Mouse (Mus musculus): Measurements from ENCODE around the gene Ptprt.
A peak's percentile ranks its signal among the peaks of the same experiment; 100 is the strongest.

Gene Ptprt

DNA sequence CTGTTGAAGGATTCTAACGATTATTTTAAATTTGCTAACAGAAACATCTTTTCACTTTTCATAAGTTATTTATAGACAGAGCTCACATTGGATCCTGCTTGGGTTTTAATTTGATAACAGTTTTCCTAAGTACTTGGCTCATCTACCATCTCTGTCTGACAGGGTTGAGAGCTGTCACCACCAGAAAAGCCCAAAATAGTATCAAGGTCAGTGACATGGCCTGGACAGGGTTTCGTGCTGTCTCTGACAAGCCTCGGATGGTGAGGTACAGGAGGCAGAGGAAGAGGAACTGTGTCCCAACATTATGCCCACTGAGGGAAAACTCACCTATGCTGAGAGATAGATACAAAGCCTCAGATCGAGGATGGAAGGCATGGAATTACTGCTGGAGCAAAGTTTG lies 79.3 kb downstream of the Ptprt start:
- no peak for DNase-seq

DNA sequence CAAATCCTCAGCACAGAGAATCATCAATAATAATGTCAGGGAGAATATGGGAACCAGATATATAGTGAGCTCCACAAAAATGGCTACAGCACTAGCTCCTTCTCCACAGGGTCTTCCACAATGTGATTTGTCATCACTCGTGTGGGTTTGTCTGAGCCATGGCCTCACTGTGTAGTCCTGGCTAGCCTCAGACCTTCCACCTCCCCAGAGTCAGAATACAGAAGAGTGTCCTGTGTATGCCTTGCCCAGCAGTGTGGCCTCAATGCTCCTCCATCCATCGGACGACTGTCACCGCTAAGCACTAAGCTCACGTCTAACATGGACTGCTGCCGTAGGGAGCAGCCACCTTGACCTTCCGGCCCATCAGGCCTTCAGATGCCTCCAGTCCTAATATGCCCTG lies 83.1 kb downstream of the Ptprt start:
- DNase-seq = no peak

DNA sequence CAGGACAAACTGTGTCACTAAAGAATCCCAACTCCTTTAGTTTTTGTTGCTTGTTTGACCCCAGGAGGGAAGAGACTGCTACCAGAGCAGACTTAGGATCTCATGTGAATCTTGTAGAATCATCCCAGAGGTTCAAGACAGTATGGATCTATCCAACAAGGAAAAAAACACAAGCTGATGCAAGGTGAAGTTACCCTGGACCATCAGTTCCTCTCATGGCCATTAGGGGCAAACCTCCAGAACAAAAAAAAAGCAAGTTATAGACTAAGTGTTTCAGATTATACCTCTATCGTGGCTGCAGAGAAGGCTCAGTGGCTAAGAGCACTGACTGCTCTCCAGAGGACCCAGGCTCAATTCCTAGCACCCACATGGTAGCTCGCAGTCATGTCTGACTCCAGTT lies 88.1 kb downstream of the Ptprt start:
- DNase-seq = no peak

DNA sequence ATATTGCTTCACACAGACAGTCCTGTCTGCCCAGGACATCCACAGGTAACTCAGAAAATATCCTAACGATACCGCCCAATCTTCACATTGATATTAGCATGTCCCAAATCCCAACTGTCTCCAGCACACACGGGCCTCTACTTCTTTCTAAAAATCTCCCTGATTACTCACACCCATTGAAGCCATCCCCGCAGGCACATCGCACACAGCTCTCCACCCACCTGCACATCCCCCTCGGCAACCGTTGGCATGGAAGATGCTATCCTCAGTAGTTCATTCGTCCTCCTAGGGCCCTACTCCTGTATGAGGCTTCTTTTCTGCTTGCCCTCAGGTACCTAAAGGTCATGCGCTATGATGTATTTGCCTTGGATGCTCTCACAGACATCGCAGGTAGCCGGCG lies 89.9 kb downstream of the Ptprt start:
- DNase-seq = no peak

DNA sequence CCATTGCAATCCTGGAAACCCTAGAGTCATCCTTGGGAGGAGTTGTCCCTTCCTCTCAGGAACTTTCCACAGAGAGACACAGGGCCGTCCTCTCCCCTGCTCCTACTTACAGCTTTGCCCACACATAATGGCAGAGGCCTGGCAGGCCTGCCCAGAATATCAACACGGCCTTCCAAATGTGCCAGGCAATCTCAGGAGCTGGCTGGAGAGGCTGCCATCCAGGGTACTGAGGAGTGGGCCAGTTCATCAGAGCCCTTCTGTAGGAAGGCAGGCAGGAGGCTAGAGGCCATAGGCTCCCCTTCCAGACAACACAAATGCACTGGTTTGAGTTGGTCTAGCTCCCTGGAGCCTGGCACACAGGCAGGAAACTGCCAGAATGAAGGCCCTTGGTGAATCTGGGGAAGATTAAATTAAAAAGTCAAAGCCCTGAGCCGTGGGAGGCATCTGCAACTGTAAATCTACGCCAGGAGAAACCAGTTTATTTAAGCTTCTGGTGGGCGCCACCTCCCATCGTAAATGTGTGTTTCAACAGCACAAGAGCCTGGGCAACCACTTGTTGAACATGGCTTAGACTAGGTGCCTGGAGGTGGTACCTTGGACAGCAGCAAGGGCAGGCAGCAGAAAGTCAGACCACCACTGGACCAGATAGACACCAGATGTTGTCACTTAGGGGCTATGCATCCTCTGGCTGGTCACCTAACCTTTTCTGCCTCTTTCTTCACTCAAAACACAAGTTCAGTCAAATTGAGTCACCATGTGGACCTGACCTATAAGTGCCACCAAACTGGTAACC lies 92.4 kb downstream of the Ptprt start:
- DNase-seq = peak; percentile 42

DNA sequence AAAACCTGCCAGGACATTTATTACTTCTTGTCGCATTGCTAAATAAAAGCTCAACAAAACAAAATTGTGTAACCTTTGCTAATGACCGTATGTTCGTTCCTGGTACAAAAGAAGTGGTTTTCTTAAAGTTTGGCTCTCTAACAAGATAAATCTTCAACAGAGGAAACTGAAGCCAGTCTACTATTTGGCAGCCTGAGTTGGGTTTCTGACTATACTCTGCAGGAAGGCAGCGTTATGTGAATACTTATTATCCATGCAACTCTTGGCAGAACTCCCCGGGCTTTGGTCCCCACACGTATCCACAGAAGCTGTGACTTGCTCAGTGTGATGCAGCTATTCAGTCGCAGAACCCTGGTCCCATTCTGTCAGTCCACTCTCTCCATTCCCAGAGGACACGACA lies 112.6 kb downstream of the Ptprt start:
- no peak for DNase-seq

DNA sequence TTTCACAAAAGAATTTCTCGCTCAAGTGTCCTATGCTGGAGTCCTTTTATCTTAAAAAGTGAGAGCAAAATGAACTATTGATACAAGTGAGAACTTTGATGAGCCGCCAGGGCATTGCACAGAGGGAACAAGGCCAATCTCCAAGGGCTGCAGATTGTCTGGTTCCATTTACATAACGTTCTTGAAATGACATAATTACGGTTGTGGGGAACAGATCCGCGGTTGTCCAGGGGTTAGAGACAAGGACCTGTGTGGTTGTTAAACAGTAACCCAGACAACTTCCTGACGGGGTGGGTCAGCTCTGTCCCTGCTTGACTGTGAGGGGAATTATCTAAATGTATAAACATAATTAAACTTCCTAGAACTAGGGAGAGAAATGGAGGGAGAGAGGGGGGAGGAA lies 129.3 kb downstream of the Ptprt start:
- no peak for DNase-seq

DNA sequence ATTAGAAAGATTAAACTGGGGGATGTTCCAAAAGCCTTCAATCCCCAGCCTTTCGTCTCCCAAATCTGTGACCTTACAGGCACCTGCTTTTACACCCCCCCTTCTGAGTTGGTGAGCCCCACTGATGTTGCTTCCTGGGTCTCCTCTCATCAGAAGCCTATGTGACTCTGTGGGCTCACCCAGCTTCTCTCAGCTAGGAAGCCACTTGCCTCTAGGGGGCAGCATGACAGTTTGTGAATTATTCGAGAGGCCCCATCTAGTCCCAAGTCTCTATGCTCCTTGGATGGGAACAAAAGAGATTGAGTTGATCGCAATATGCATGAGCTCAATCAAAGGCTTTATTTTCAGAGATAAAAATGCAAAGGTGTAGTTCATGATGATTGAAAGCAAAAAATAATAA lies 132.0 kb downstream of the Ptprt start:
- peak; percentile 15 for DNase-seq

DNA sequence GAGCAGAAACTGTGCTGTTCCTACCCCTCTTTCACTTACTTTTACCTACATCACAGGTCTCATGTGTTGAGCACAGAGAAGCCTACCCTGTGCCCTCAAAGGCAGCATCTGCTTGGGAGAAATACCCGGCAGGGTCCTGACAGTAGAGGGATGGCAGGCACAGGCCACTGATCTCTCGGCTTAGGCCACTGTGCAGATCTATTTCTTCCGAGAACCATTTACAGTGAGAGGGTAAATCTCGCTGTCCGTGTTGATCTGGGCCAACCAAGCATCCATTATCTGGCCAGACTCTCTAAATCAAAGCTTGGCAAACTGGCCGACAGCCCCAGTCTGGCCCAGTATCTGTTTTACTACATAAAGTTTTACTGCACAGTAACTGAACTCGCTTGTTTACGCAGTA lies 145.0 kb downstream of the Ptprt start:
- DNase-seq = no peak

DNA sequence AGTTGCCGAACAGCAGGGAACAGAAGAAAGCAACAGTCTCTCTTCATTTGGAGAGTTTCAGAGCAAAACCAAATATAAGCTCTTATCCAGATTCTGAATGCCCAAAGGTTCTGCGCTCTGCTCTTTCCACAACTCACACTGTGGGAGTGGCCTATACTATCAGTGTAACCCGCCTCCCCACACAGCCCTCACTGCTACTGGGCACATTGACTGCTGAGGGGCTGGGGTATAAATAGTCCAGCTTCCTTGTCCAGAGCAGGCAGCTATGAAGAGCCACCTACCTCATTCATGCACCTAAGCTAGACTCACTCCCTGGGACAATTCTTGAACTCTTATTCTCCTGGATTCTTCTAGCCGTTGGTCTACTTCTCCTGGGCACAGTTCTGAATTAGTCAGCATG lies 147.9 kb downstream of the Ptprt start:
- DNase-seq = no peak

DNA sequence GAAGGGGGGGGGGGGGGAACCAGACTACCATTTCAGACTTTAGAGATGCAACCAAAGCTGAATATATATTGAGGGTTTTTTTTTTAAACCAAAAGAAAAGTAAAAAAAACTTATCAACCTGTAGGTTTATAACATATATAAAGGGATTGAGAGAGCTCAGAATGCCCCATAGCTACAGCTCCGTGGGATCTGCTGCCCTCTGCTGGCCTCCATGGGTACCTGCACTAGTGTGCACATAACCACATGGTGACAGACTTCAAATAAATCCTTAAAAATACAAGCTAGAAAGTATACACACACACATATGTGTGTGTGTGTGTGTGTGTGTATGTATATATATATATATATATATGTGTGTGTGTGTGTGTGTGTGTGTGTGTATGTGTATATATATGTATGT lies 148.9 kb downstream of the Ptprt start:
- DNase-seq = no peak

DNA sequence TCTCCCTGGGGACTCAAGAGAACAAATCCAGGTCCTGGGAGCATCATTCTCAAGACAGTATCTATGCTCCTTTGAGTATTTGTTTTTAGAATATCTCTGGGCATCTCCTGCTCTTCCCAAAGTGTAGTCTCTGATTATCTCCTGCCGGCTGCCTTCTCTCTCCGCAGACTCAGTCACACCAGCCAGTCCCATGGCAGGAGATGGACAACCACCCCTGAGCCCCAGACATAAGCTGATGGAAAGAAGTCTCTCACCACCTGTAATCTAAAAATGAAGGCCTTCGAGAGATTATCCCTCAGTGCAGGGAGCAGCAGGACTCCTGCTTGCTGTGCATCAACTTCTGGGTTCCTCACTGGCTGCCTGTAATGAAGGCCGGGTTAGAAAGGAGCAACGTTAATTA lies 151.9 kb downstream of the Ptprt start:
- no peak for DNase-seq

DNA sequence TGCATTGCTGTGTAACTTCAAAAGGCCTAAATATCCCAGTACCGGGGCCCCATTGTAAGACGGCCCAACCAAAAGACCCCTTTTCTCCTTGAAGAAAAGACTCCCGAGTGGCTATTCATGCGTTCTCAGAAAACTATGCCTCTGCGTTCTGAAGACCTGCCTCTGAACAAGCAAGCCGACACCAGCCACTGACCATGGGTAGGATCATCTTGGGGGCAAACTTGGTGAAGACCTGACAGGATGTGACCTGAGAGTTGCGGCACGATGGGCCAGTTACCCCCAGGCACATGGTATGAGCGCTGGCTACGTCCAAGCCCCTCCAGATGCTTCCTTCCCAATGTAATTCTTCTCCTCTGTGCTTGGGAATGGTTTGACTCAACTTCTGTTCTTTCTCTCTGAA lies 153.3 kb downstream of the Ptprt start:
- no peak for DNase-seq

DNA sequence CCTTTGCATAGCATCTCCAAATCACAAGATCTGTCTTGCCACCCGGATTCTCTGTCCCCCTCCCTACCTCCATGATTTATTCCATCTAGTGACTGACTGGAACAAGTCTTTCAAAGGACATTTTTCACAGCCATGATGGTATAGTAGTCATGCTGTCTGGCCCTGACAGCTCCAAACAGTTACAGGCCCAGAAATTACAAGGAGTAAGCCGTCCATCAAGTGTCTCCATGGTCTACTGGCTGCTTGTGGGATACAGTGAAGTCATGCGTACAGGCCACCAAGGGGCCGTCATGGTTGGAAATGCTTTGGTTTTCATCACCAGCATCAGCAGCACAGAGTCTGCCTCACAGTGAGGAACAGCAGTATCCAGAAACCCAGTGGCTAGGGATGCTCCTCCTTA lies 156.1 kb downstream of the Ptprt start:
- no peak for DNase-seq

DNA sequence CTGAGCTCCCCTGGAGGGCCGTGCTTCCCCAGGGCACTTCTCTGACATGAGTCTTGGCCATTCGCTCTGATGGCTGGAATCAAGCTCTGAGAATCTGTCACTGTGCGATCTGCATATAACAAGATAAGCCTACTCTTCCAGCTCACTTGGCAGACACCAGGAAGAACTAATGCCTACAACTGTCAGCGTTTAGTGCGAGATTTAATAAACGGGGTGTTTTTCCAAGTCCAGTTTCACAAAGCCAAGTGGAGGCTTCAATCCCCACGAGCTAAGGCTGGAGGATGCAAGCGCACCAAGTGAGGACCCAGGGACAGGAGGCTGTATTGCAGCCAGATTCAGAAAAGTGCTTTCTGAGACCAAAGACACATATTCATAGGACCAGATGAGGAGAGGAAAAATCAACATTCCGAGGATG lies 161.4 kb downstream of the Ptprt start:
- DNase-seq = no peak

DNA sequence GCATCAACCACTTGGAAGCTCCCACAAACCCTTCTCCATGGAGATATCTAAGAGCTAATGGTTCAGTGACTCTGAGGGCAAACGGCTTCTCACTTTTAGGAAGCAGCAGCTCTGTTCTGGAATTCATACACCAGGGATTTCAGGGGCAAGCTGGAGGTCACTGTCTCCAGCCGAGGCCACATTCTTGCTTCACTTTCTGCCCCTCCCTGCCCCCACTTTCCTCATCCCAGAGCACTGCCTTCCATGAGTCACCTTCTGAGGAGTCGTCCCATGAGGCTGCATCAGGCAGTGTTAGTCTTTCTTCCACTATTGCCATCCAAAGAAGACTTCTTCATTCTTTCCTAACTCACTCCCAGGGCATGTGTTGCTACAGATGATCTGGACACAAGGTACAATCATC lies 162.8 kb downstream of the Ptprt start:
- DNase-seq = no peak

DNA sequence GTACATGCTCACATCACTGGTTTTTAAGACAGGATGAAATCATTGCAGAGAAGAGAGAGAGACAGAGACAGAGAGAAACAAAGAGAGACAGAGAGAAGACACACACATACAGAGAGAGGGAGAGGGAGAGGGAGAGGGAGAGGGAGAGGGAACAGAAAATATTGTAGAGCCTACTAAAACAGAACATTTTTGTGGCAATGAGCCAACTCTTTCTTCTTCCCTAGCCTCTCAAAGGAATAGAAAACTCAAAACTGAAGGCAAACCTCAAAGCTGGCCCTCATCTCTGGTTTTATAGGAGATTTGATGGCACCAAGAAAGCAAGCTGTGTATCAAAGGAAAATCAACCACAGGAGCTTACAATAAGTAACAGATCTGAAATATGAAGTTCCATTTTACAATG lies 176.9 kb downstream of the Ptprt start:
- no peak for DNase-seq

DNA sequence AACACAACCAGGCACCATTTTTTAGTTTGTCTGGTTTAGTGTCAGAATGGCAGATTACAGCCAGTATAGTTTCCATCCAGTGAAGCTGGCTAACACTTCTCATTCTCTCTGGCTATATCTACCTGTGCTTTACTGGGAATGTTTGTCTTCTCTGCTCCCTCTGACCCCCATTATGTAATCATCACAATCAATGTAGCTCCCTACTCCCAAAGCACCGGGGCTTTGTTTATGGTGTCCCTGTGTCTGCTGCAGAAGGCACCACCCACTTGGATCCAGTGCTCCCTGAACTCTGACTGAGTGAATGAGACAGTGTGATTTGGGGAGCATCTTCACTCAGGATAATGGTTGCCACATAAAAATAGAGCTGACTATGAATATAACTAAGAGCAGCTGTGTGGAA lies 217.8 kb downstream of the Ptprt start:
- DNase-seq = no peak

DNA sequence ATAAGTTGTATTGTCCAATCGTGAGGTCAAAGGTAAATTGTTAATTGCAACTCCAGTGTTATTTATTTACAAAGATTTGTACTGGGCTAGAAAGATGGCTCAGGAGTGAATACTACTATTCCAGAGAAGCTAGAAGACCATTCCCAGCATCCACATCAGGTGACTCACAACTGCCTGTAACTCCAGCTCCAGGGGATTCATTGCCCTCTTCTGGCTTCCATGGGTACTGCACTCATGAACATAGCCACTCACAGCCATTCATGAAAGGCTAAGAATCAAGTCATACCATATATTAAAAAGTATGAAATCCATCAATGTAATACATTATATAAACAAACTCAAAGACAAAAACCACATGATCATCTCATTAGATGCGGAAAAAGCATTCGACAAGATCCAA lies 224.3 kb downstream of the Ptprt start:
- DNase-seq = no peak

DNA sequence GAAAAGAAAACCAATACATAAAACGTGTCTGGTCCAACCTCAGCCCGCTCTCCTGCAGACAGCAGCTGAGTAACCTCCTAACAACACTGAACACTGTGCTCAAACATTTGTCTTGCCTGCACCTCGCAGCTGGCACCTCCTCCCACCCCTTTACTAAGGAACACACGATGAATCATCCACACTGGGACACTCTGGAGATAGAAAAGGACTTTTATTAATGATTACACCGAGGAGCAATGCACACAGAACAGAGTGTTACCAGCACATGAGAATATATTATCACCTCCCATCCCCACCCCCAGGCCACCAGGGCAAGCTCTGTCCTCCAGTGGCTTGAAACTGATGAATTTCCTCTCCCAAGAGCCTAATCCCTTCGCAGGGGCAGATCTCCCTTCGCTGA lies 230.8 kb downstream of the Ptprt start:
- no peak for DNase-seq

DNA sequence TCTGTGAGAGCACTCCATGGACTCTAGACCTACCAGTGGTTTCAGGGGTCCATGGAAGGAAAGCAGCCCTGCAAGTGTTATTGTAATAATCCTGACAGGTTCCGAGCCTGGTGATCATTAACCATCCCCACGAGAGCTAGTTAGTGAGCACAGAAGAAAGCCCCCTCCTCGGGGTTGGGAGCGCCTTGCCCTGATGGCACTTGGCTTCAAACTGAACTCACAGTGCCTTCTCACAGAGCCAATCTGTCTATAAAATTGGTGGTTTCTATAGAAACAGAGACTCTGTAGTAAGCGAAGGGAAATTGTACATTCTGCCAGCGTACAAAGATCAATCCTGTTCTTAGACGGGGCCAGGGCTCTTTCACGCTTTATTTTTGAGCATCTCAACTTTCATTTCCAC lies 234.8 kb downstream of the Ptprt start:
- no peak for DNase-seq

DNA sequence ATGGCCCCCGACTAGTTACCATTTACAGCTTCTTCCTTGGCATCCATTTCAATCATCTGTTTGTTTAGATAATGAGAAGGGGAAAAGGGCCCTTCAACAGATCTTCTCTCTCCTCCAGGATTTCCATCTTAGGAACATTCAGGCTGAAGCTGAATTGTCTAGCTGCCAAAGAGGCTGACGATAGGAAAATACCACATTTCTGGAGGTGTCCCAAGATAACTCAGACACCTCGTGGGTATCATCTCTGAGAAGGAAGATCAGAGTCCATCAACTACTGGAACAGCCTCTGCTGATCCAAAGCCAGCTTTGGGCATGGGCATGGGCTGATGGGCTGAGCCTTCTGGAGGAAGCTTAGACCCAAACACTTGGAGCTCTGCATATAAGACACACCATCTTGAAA lies 242.8 kb downstream of the Ptprt start:
- no peak for DNase-seq

DNA sequence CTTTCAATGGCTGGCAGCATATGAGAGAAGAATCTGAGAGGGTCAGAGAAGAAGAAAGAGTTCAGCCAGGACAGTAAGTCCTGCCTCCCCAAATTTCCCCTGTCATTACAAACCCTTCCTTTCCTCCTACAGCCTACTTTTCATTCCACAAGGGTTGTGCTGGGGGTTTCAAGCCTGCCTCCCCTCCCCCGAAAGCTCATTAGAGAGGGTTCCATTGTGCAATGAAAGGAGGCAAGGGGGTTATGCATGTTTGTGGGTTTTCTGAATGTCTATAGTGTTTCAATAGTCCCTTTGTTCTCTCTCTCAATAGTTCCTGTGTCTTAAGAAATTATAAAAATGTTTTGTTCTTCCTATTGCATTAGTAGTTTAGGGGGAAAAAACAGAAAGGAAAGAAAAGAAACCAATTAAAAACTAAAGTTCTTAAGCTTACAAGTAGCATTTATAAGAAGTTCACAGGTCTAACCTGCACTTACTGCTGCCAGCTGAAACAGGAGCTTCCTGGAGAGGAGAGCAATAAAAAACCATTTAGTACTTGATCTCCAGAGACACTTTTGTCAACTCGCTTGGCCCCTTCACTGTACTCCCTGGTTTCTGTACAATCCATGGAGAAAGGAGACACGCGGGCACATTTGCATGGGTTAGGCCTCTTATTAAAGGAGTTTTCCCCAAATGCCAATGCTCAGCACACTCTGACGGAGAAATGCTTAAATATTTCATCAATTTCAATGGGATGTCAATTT lies 247.7 kb downstream of the Ptprt start:
- DNase-seq = no peak

DNA sequence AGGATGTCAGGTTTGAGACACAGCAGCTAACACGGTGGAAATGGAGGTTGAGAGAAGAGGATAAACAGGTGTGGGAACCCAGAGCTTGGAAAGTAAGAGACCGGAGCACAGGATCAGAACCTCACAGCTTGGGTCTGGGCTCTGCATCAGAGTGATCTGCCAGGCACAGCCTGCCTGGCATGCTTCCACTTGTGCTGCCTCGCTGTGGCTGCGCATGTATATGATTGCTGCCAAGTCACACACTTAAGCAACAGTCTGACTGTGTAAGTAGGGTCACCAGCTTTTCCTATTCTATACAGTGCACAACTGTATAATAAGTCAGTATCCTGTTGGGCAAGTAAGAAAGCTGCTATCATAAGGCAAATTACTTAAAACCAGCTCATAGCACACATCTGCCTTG lies 249.9 kb downstream of the Ptprt start:
- DNase-seq = peak; percentile 7

DNA sequence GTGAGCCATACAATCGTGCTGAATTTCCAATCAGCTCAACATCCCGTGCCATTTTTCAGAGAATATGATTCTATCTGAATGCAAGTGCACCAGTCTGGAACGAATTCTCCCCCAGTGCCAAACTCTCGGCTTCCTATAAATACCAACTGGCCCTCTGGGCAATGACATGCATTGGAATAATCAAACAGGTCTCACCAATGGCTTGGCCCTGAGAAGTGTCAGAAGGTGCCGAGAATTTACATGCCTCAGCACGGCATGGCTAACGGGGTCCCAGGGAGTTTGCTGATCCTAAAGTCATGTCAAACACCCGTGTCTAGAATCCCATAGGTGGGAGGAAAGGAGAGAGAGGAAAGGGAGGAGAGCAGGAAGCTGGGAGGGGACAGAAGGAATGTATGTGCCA lies 251.7 kb downstream of the Ptprt start:
- no peak for DNase-seq

Data from kidney, postnatal 10 days (tissue).